In genomic region chr7:64155687-64156086, GRCm38 (mm10) we compare ENCODE assay signal across 8 mouse cellular contexts. TPM values are rescaled to one million over a fixed set of nuclear protein-coding genes. Genes with fewer than 3 reads are reported as not detected.
DNase-seq lines count a peak whose midpoint lies in the region; ATAC-seq and TF ChIP-seq lines count a peak whose summit lies in the region.

No protein-coding gene starts in this region.

- peak; percentile 80 for TF ChIP-seq CTCF in heart, adult 2 months (IDR thresholded peaks at IDR 0.05)

- 16% methylated on average over 10 of the region's 10 CpGs for WGBS in embryonic facial prominence, embryonic 13.5 days
- WGBS in heart, adult 2 months = under 1% methylated on average over 10 of the region's 10 CpGs
- WGBS in midbrain, embryonic 10.5 days = 23% methylated on average over 10 of the region's 10 CpGs

- peak; percentile 48 for DNase-seq in CD4-positive, CD25-positive, alpha-beta regulatory T cell, adult 2 months (ENCODE audit: low read depth, low spot score)
- peak; percentile 85 to 91 for DNase-seq in heart, adult 2 months
- DNase-seq in kidney, adult 18-20 months = peak; percentile 83
- peak; percentile 74 for DNase-seq in left cerebral cortex, postnatal 4 days
- peak; percentile 54 for DNase-seq in midbrain, embryonic 10.5 days (ENCODE audit: low spot score)
- peak; percentile 68 for DNase-seq in skeletal muscle tissue, adult 2 months (ENCODE audit: low read depth, low spot score)

- peak overlapping the region; percentile 16; the same call in 1 of the 2 replicates for H3K4me3 ChIP-seq in embryonic facial prominence, embryonic 13.5 days
- peak overlapping the region; percentile 33; the same call in 1 of the 2 replicates for H3K4me3 ChIP-seq in heart, adult 2 months
- H3K4me3 ChIP-seq in midbrain, embryonic 10.5 days = no peak overlapping the region

- no peaks in the 10 kb centered on the region for H3K27me3 ChIP-seq in embryonic facial prominence, embryonic 13.5 days
- H3K27me3 ChIP-seq in heart, adult 2 months (ENCODE audit: control insufficient read depth, insufficient read depth, low read length) = no peaks in the 10 kb centered on the region
- H3K27me3 ChIP-seq in midbrain, embryonic 10.5 days (ENCODE audit: low read depth, poor library complexity, severe bottlenecking) = no peaks in the 10 kb centered on the region

- H3K79me2 ChIP-seq in heart, adult 2 months (replicated peaks; ENCODE audit: control insufficient read depth, insufficient read depth, low read length) = no peaks in the 10 kb centered on the region

- H3K4me2 ChIP-seq in embryonic facial prominence, embryonic 13.5 days = peak overlapping the region; percentile 44

- H3K27ac ChIP-seq in embryonic facial prominence, embryonic 13.5 days = no peak overlapping the region
- peak overlapping the region; percentile 91 for H3K27ac ChIP-seq in heart, adult 2 months
- H3K27ac ChIP-seq in midbrain, embryonic 10.5 days (replicated peaks) = no peak overlapping the region

- TF ChIP-seq EP300 in heart, adult 2 months (IDR thresholded peaks at IDR 0.05; ENCODE audit: insufficient read depth, low read depth, low read length) = peak; percentile 99

- H3K36me3 ChIP-seq in embryonic facial prominence, embryonic 13.5 days = no peaks in the 10 kb centered on the region
- no peaks in the 10 kb centered on the region for H3K36me3 ChIP-seq in heart, adult 2 months (ENCODE audit: control insufficient read depth, insufficient read depth, low read length)
- no peaks in the 10 kb centered on the region for H3K36me3 ChIP-seq in midbrain, embryonic 10.5 days

- peak; percentile 69 for TF ChIP-seq POLR2A in heart, adult 2 months (IDR thresholded peaks at IDR 0.05; ENCODE audit: insufficient read depth, low read depth, low read length)

- peaks cover 24% of the 10 kb centered on the region for H3K4me1 ChIP-seq in embryonic facial prominence, embryonic 13.5 days
- H3K4me1 ChIP-seq in heart, adult 2 months (ENCODE audit: control insufficient read depth, insufficient read depth, low read length) = peaks cover 31% of the 10 kb centered on the region
- peaks cover 41% of the 10 kb centered on the region for H3K4me1 ChIP-seq in midbrain, embryonic 10.5 days

- H3K9me3 ChIP-seq in embryonic facial prominence, embryonic 13.5 days = no peaks in the 10 kb centered on the region
- H3K9me3 ChIP-seq in midbrain, embryonic 10.5 days (replicated peaks) = no peaks in the 10 kb centered on the region

- H3K9ac ChIP-seq in embryonic facial prominence, embryonic 13.5 days = no peak overlapping the region
- peak overlapping the region; percentile 36 for H3K9ac ChIP-seq in heart, adult 2 months (ENCODE audit: low read depth, low read length)

- intact Hi-C loops in heart, adult 2 months (cut with DNase I) = loop anchor here (1.0 to 10.0 kb wide), 4 partner anchors 91 to 402 kb away; partner anchors contain the start of gene Klf13
- intact Hi-C loops in left cerebral cortex, postnatal 4 days (cut with DNase I) = loop anchor here (10.0 kb wide), 2 partner anchors 221 to 401 kb away; partner anchors contain the start of gene Klf13

- no peak for ATAC-seq in CD4-positive, CD25-positive, alpha-beta regulatory T cell, adult 4 months
- no peak for ATAC-seq in embryonic facial prominence, embryonic 13.5 days (ENCODE audit: insufficient number of reproducible peaks, insufficient read depth, low FRiP score, low TSS enrichment, low read depth)

RNA-seq across cellular contexts. Expression of gene Trpm1, which starts 2.1 kb away (rescaled TPM):
- 1 to 10 TPM; 9.7 to 9.9 TPM for polyA plus RNA-seq in CD4-positive, CD25-positive, alpha-beta regulatory T cell, adult 4 months (2017; shearing (Covaris generic))
- polyA plus RNA-seq in embryonic facial prominence, embryonic 13.5 days (2015; fragmentation: Nextera tagmentation; extraction: Ambion mirVana) = 1.5 and 1.6 TPM in 2 replicates
- total RNA-seq in heart, adult 2 months (2021) = not detected
- polyA plus RNA-seq in heart, adult 2 months (2012; rRNA removed) = 0.06 TPM in 2 replicates
- total RNA-seq in left cerebral cortex, postnatal 4 days (2021) = under 1 TPM; 0.10 to 0.77 TPM
- polyA plus RNA-seq in midbrain, embryonic 10.5 days (2016; fragmentation: Nextera tagmentation; extraction: Ambion mirVana) = 0.41 and 6.1 TPM in 2 replicates
